Mouse (Mus musculus) embryo, embryonic 10 days (tissue): ENCODE data around the gene Vps41.

Experiments
- DNase-seq: peaks from one replicate; pipeline ENCODE4 v3.0.0-alpha.2; 2015; ENCODE audit warnings: low spot score

The Vps41 gene

GRCm38 (mm10) chr13:18875321-18875720 lies 158.2 kb downstream of the Vps41 start:
- DNase-seq: no peak

GRCm38 (mm10) chr13:18892910-18893309 lies 175.8 kb downstream of the Vps41 start:
- DNase-seq: no peak

GRCm38 (mm10) chr13:18896789-18897188 lies 179.7 kb downstream of the Vps41 start:
- DNase-seq: no peak

DNA sequence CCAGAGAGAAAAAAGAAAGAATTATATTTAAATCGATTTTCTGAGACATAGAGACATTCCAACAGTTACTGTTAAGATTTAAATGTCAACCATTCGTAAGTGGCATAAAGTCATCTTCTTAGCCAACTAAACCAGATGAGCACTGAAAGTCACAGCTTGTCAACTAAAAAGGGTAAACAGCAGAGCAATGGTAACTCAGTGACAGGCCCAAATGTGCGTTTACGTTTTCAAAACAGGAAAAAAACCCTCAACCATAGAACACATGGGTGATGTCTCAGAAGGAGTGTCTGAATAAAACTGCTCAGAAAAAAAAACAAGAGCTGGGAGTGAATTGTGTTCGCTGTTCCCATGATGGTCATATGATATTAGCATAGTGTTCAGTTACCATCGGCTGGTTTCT lies 186.5 kb downstream of the Vps41 start:
- DNase-seq: no peak

- DNase-seq: no peak
Observed at GRCm38 (mm10) chr13:18914774-18915173, 197.7 kb downstream of the Vps41 start.
